Mouse (Mus musculus): Measurements from ENCODE around the gene Phactr2. TPM values are rescaled to one million over a fixed set of nuclear protein-coding genes. Genes with fewer than 3 reads are reported as not detected.

Gene Phactr2
- polyA plus RNA-seq, 1 experiment, result 2.3 TPM

- TF ChIP-seq GATA1 (IDR thresholded peaks at IDR 0.05; ENCODE audit: borderline replicate concordance, low read length), result no peak
- no peak for TF ChIP-seq FLI1 (IDR thresholded peaks at IDR 0.05; ENCODE audit: low read length)
- Histone ChIP-seq H3K36me3 (replicated peaks; ENCODE audit: low read length) (no peaks in the 10 kb centered on the region), H3K27me3 (replicated peaks) (peaks cover 15% of the 10 kb centered on the region), H3K9me3 (no peaks in the 10 kb centered on the region), H3K4me3 (replicated peaks) (no peak overlapping the region), H3K4me1 (peaks cover 6% of the 10 kb centered on the region)
Observed at GRCm38 (mm10) chr10:13431641-13432540, 42.3 kb downstream of the Phactr2 start.

- H3K36me3 ChIP-seq (replicated peaks; ENCODE audit: low read length), result no peaks in the 10 kb centered on the region
- TF ChIP-seq FLI1 (IDR thresholded peaks at IDR 0.05; ENCODE audit: low read length), result no peak
- no peak for TF ChIP-seq GATA1 (IDR thresholded peaks at IDR 0.05; ENCODE audit: borderline replicate concordance, low read length)
- H3K4me1 ChIP-seq, result peaks cover 6% of the 10 kb centered on the region
- peaks cover 23% of the 10 kb centered on the region for H3K27me3 ChIP-seq (replicated peaks)
- no peak overlapping the region for H3K4me3 ChIP-seq (replicated peaks)
- no peaks in the 10 kb centered on the region for H3K9me3 ChIP-seq
Observed at GRCm38 (mm10) chr10:13429766-13430165, 44.4 kb downstream of the Phactr2 start.

DNA sequence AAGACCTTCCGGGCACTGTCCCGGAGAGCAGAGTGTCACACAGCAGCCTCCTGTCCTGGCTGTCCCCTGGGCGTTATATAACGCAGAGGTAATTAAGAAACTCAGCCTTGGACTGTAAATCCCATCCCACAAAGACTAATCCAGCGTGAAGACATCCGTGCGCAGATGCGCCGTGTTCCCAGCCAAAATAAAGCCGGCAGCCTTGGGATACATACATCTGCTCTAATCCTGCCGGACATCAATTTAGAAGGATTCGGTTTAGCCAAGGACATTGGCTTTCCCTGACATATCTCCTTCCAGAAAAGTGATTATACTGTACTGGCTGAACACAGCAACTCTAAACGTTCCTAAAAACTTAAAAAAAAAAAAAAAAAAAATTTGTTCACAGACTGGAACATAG, 45.0 kb downstream of the Phactr2 start:
- Histone ChIP-seq H3K4me3 (replicated peaks) (no peak overlapping the region), H3K4me1 (peaks cover 6% of the 10 kb centered on the region), H3K27me3 (replicated peaks) (peaks cover 27% of the 10 kb centered on the region), H3K9me3 (no peaks in the 10 kb centered on the region), H3K36me3 (replicated peaks; ENCODE audit: low read length) (no peaks in the 10 kb centered on the region)
- TF ChIP-seq GATA1 (IDR thresholded peaks at IDR 0.05; ENCODE audit: borderline replicate concordance, low read length), result no peak
- no peak for TF ChIP-seq FLI1 (IDR thresholded peaks at IDR 0.05; ENCODE audit: low read length)

- TF ChIP-seq FLI1 (IDR thresholded peaks at IDR 0.05; ENCODE audit: low read length) (no peak), GATA1 (IDR thresholded peaks at IDR 0.05; ENCODE audit: borderline replicate concordance, low read length) (no peak)
- Histone ChIP-seq H3K27me3 (replicated peaks) (peaks cover 28% of the 10 kb centered on the region), H3K4me3 (replicated peaks) (peak overlapping the region; percentile 73), H3K4me1 (peaks cover 6% of the 10 kb centered on the region), H3K9me3 (no peaks in the 10 kb centered on the region), H3K36me3 (replicated peaks; ENCODE audit: low read length) (no peaks in the 10 kb centered on the region)
Observed at GRCm38 (mm10) chr10:13428536-13428935, 45.7 kb downstream of the Phactr2 start.

DNA sequence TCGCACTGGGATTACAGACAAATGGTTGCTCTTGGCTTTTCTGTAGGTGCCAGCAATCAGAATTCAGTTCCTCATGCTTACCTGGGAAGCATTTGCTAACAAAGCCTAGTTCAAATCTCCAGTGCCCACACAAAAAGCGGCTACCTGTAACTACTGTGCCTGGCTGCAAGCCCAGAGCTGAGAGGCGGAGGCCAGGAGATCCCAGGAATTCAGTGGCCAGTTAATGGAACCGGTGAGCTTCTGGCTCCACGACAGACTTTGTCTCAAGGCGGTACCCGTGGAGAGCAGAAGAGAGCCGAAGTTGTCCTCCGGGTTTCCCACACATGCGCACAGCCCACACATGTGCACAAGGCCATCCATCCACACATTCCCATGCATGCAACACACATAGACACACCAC, 46.6 kb downstream of the Phactr2 start:
- H3K27me3 ChIP-seq (replicated peaks), result peaks cover 28% of the 10 kb centered on the region
- TF ChIP-seq GATA1 (IDR thresholded peaks at IDR 0.05; ENCODE audit: borderline replicate concordance, low read length) (no peak), FLI1 (IDR thresholded peaks at IDR 0.05; ENCODE audit: low read length) (no peak)
- peaks cover 6% of the 10 kb centered on the region for H3K4me1 ChIP-seq
- no peaks in the 10 kb centered on the region for H3K36me3 ChIP-seq (replicated peaks; ENCODE audit: low read length)
- H3K4me3 ChIP-seq (replicated peaks), result no peak overlapping the region
- H3K9me3 ChIP-seq, result no peaks in the 10 kb centered on the region

GRCm38 (mm10) chr10:13425198-13425597, 49.0 kb downstream of the Phactr2 start:
- TF ChIP-seq FLI1 (IDR thresholded peaks at IDR 0.05; ENCODE audit: low read length), result no peak
- no peak for TF ChIP-seq GATA1 (IDR thresholded peaks at IDR 0.05; ENCODE audit: borderline replicate concordance, low read length)
- Histone ChIP-seq H3K9me3 (no peaks in the 10 kb centered on the region), H3K4me3 (replicated peaks) (no peak overlapping the region), H3K4me1 (peaks cover 6% of the 10 kb centered on the region), H3K27me3 (replicated peaks) (peaks cover 28% of the 10 kb centered on the region), H3K36me3 (replicated peaks; ENCODE audit: low read length) (no peaks in the 10 kb centered on the region)

DNA sequence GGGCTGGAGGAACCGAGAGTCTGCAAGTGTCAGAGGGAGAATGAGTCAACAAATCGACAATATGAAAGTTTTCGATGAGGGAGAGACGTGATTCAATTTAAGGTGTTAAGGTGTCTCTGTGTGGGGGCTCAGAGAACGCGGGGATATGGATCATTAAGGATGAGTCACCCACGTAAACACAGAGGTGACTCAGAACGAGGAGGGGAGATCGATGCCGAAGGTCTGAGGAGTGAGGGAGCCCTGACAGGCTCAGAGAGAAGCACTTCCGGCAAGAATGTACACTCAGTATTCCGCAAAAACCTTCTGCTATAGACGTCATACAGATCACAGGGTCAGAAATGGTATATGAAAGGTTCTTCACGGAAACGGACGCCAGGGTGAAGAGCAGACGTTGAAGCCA, 49.7 kb downstream of the Phactr2 start:
- Histone ChIP-seq H3K36me3 (replicated peaks; ENCODE audit: low read length) (no peaks in the 10 kb centered on the region), H3K4me1 (peaks cover 6% of the 10 kb centered on the region), H3K9me3 (no peaks in the 10 kb centered on the region), H3K4me3 (replicated peaks) (no peak overlapping the region), H3K27me3 (replicated peaks) (peaks cover 32% of the 10 kb centered on the region)
- TF ChIP-seq GATA1 (IDR thresholded peaks at IDR 0.05; ENCODE audit: borderline replicate concordance, low read length) (no peak), FLI1 (IDR thresholded peaks at IDR 0.05; ENCODE audit: low read length) (no peak)

DNA sequence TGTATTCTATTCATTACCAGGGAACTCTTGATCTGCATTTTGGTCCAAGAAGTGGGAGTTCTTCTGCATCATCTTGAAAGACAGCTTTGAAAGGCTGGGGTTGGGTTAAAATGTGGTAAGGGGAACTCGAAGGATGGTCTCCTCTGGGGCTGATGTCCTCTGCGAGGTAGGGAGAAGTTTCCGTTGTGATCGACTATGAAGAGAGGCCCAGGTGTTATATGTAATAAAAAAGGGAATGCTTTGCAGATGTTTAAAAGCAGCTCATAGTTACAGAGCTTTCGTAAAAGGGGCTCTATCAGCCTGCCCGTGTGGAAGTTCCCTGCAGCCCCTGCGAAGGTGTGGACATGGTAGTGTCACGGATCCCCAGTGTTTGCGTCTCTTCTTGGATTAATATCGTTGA, 50.2 kb downstream of the Phactr2 start:
- peaks cover 32% of the 10 kb centered on the region for H3K27me3 ChIP-seq (replicated peaks)
- TF ChIP-seq FLI1 (IDR thresholded peaks at IDR 0.05; ENCODE audit: low read length) (no peak), GATA1 (IDR thresholded peaks at IDR 0.05; ENCODE audit: borderline replicate concordance, low read length) (no peak)
- peaks cover 6% of the 10 kb centered on the region for H3K4me1 ChIP-seq
- H3K9me3 ChIP-seq, result no peaks in the 10 kb centered on the region
- no peaks in the 10 kb centered on the region for H3K36me3 ChIP-seq (replicated peaks; ENCODE audit: low read length)
- no peak overlapping the region for H3K4me3 ChIP-seq (replicated peaks)

DNA sequence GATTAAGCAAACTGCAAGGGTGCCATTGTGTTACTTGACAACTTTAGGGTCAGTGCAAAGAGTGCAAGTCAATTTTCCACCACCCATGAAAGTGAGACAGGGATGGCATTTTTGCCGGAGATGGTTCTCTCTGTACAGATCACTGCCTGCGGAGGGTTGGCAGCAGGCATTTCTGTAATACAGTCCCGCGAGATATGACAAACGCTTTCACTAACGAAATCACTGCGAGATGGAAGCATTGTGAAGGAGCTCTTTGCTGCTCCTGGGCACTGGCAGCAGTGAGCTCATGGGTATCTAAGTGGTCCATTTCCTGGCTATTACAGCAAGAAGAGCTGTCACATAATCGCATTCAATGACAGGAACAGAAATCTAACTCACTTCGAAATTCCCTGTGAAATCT, 52.1 kb downstream of the Phactr2 start:
- H3K4me1 ChIP-seq, result no peaks in the 10 kb centered on the region
- TF ChIP-seq GATA1 (IDR thresholded peaks at IDR 0.05; ENCODE audit: borderline replicate concordance, low read length) (no peak), FLI1 (IDR thresholded peaks at IDR 0.05; ENCODE audit: low read length) (no peak)
- H3K4me3 ChIP-seq (replicated peaks), result no peak overlapping the region
- no peaks in the 10 kb centered on the region for H3K36me3 ChIP-seq (replicated peaks; ENCODE audit: low read length)
- H3K27me3 ChIP-seq (replicated peaks), result peaks cover 28% of the 10 kb centered on the region
- H3K9me3 ChIP-seq, result no peaks in the 10 kb centered on the region

DNA sequence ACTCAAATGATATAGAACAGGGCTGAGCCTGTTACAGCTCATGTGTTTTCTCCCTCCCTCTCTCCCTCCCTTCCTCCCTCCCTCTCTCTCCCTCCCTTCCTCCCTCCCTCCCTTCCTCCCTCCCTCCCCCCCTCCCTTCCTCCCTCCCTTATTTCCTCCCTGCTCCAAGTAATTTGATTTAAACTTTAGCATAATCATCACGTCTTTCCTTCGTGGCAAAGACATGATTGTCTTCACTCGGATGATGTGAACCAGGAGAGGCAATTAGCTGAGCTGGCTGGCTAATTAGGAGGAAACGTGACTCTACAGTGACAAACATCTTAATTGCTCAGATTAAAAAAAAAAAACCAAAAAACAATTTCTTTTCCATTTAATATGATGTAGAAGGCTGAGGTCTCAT, 55.0 kb downstream of the Phactr2 start:
- Histone ChIP-seq H3K27me3 (replicated peaks) (peaks cover 20% of the 10 kb centered on the region), H3K4me3 (replicated peaks) (no peak overlapping the region), H3K9me3 (no peaks in the 10 kb centered on the region), H3K4me1 (no peaks in the 10 kb centered on the region), H3K36me3 (replicated peaks; ENCODE audit: low read length) (no peaks in the 10 kb centered on the region)
- TF ChIP-seq GATA1 (IDR thresholded peaks at IDR 0.05; ENCODE audit: borderline replicate concordance, low read length), result no peak
- TF ChIP-seq FLI1 (IDR thresholded peaks at IDR 0.05; ENCODE audit: low read length), result no peak

Data from megakaryocyte, embryonic 14.5 days (primary cell).